Mouse (Mus musculus) c-Kit-negative CD71-positive TER-119-positive erythroid progenitor cells, embryonic 14.5 days (primary cell): ENCODE measurements around the gene Pkn1.

Source experiments
- DNase-seq: peaks from one replicate; pipeline ENCODE4 v3.0.0-alpha.2; 2013; ENCODE audit warnings: low read depth, low spot score

Pkn1 gene

DNA sequence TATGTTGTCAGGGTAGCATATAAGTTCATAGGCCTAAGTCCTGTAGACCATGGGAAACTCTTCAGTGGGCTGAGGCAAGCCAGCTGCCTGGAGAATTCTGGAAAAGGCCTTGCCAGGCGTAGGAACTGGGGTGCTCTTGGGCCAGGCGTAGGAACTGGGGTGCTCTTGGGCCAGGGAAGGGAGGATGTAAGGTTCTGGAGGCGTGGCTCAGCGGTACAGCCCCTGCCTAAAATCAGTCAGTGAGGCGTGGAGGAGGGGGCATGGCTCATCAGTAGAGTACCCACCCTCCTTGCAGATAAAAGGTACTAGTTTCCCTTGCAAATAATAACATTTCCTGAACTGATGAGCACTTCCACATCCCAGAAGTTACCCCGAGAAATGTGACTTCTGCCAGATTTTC, 44.3 kb downstream of the Pkn1 start:
- DNase-seq: no peak

DNA sequence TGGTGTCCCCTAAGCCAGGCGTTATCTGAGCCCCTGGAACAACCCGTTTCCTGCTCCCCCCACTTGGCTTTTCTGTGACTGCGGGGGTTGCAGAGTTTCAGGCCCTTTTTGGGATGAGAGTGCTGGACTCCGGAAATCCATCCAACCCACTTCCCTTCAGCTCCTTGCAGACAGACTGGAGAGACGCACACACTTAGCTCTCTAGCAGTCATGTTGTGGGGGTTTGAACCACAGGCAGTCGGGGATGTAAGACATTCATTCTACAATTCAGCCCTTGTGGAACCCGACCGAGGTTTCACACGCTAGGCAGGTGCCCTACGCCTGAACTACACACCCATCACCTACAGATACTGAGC, 45.3 kb downstream of the Pkn1 start:
- no peak for DNase-seq

DNA sequence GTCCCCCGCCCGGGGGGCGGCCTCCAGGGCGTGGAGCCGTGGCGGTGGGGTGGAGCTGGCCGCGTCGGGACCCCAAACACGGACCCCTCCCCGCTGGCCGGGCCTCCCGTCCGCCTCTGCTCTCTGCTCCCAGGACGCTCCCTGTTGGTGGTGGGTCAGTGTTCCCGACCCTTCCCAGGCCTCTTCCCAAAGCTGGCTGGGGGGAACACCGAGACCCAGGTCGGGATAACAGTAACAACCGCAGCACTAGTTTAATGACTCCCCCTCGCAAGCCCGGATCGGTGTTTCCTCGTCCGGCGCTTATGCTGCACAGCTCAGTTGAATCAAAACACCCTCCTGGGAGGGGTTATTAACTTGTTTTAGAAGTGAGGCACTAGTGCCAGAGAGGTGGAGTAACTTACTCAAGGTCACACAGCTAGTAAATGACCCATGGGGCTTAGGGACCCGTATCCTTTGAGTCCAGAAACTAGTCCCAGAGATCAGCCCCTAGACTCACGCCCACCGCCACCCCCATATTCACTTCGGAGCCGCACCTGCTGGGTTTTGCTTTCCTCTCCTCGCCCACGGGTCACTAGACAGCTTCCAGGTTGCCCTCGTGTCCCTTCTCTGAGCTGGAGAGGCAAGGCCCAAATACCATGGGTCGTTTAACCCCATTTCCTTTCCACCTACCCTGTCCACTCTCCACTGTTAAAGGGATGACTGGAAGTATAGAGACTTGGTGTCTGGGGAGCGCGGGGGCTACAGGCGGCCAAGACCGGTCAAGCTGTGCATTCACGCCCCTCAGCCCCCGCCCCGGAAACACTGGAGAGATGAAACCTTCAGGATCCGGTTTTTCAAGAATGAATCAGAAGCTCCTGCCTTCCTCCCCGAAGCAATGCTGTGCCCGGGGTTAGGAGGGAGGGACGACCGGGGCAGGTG, 46.0 kb downstream of the Pkn1 start:
- DNase-seq: peak; percentile 27

DNA sequence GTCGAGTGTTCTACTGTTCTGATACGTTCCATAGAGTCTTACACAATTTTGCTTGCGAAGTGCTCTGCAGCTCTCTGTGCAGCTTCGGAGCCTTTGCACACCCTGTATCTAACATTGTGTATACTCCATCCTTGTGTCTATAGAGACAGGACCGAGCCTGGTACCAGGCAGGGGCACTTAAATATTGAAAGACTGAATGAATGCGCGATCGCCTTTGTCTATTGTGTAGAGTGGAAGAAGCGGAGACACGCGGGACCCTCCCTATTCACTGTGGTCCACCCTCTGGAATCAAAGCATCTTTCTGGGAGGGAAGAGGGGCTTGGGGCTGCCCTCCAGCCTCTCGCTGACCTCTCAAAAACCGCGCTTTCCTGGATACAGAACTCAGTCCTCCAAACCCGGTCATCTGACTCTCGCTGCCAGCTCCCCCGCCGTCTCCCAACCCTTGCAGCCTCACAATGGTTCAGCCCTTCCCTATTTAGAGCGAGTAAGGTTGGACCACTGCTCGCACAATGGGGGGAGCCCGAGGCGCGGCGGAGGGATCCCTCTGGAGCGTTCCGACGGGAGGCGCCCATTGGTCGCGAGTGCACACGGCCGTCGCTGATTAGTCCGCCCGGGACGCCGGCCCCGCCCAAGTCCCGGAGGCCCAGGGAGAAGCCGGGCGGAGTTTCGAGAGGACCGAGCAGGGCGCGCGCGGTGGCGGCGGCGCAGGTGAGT, 46.8 kb downstream of the Pkn1 start, which contains the start of gene Gipc1:
Gipc1 (plus strand) TSS at position 648 of the 714 bp plus-strand sequence.
- peak; percentile 93 for DNase-seq

DNA sequence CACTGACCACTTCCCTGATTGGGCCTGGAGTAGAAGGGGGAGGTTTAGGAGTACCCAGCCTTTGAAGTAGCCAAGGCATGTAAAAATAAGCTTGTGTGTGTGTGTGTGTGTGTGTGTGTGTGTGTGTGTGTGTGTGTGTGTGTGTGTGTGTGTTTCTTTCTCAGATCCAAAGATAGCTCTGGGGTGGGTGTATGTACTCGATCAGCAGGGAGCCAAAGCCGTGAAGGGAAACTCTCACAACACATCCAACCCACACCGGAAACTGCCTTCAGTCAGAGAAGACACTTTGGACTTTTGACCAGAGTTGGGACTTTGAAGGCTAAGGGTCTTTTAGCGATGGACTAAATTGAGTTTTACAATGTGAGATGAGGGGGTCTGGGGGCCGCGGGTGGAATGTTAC, 49.3 kb downstream of the Pkn1 start:
- DNase-seq: no peak

DNA sequence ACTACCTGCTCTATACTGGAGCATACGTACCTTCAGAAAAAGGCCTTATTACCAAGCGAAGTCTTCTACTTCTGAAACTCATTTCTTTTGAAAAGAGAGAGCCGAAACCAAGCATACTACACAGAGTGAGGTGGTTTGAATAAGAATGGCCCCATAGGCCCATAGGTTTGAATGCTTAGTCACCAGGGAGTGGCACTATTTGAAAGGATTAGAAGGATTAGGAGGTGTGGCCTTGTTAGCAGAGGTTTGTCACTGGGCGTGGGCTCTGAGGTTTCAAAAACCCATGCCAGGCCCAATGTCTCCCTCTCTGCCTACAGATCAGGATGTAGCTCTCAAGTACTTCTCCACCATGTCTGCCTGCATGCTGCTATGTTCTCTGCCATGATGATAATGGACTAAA, 50.9 kb downstream of the Pkn1 start:
- DNase-seq: no peak

DNA sequence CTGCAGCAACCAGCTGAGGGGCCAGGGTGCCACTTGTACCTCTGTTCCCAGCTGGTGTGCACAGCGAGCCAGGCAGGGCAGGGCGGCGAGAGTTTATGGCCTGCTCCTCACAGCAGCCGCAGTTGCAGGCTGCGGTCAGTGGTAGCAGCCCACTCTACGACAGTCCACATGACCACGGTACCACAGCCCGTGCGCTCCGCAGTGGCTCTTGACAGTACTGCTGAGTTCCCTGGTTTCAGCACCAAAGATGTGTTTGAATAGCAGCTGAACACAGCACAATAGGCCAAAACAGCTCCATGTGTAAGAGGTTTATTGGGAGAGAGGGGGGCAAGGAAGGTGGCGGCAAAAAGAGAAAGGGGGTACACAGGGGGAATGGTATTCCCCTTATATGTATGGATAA, 51.5 kb downstream of the Pkn1 start:
- no peak for DNase-seq

DNA sequence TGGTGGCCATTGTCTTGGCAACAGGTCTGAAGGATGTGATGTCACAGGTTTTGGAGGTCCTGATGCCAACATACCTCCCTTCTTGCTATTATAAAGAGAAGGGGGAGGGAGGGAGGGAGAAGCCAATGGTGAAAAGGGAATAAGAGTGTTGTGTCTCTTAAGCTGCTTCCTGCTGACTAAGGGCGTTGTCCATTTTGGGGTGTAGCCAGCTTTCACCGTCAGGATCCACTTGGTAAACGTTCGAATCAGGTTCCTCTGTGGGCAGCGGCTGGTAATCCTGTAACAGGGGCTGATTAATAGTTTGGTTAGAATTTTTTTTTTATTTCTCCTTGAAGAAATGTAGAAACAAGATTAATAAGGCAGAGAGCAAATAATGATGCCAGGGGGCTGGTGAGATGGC, 59.3 kb downstream of the Pkn1 start:
- DNase-seq: no peak

DNA sequence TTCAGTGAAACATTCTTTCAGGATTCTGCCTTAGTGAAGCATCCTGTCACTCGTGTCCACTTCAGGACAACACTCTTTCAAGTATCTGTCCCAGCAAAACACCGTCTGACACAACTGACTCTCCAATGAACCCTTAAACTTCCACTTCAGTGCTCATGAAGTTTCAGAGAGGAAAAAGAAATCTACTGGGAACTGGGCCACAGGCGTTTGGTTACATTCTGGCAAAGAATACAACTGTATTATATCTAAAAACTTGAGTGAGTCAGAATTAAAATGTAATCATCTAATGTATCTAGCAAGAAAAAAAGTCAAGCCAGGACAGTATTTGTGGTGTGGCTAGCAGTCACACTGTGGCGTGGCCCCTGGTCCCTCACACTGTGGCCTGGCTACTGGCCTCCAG, 60.1 kb downstream of the Pkn1 start:
- no peak for DNase-seq

DNA sequence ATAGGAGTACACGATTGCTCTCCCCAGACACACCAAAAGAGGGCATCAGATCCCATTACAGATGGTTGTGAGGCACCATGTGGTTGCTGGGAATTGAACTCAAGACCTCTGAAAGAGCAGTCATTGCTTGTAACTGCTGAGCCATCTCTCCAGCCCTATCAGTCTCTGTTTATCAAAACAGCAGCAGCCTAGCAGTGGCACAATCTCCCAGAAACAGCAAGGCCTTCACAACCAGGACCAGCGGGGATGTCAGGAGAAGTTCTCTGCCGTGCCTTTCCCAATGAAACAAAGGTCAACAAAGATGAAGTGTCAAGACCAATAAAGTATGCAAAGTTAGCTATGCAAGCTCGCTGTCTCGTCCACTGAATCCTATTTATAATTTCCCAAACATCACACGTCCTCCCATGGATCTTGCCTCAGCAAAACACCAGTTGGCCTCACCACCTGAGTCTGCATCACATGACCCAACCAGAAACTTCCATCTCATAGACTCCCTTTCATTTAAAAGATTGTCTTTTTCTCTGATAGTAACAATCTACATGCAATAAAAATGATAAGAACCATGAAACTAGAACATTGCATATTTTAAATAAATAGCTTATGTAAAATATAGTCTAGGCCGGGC, 66.8 kb downstream of the Pkn1 start:
- no peak for DNase-seq

DNA sequence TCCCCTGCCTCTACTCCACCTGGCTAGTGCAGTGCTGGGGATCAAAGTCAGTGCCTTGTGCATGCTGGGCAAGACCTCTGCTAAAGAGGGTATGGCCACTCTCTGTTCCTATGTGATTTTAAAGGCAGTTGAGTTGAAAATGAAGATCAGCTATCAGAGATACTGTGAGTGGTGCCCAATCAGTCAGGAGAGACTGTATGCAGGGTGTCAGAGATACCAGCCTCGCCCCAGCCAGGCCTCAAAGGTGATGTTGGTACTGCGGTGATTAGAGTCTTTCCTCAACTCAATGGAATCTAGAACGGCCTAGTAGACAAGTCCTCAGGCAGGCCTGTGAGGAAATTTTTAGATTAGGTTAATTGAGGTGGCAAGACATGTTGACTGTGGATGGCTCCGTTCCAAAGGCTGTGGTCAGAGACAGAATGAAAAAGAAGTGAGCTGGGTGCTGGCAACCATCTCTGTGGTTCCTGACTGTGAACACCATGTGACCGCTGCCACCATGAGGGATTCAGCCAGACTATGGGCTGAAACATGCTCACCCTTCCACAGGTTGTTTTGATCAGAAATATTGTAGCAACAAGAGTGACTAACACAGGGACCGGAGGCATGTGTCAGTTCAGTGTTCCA, 73.2 kb downstream of the Pkn1 start:
- no peak for DNase-seq

DNA sequence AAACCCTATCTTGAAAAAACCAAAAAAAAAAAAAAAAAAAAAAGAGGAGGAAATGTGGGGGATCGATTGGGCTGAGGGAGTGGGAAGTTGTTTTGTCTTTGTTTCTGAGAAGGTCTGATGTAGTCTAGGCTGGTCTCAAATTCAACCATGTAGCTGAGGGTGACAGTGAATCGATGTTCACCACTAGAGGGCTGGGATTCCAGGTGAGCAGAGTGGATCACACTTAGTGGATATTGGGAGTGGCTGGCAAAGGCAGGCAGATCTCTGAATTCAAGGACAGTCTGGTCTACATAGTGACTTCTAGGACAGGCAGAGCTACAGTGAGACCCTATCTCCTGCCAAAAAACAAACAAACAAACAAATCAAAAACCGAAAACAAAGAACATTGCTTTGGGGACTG, 74.2 kb downstream of the Pkn1 start:
- no peak for DNase-seq

DNA sequence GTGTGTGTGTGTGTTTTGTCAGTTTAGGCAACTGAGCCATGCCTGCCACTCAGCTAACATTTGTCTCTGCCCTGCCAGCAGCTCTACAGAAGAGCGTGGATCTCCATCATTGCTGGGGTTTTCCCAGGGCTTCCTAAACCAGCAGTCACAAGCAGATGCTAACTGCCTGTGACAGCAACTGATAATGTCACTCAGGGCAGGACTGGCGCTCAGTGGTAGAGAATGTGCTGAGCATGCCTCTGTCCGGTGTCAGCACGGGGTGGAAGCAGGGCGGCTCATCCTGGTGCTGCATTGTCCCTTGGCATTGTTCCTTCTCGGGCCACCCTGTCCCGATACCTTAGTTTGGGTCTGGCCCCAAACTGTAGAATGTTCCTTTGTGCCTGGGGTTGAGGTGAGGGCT, 75.4 kb downstream of the Pkn1 start:
- DNase-seq: no peak

DNA sequence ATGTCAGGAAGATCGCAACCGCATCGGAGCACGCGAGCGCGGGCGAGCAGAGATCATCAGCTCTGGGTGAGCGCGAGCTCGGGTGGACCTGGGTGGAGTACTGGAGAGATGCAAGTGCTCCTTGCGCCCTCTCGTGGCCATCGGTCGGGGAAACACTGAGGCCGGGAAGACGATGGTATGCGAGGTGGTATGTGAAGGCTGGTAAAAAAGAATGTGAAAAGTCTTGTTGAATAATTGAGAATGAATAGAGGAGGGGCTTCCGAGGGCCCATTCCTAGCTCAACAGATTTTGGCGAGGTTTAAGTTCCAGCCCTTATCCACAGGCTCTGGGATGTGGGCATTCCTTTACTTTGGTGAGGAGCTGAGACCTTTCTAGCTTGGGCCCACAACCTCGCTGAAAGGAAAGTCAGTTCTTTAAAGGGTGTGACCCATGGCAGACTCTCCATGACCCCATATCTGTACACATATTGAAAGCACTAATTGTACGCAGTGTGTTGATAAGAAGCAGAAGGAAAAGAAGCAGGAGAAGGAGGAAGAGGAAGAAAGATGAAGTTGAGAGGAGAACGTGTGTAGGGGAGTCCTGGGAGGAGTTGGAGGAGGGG, 76.5 kb downstream of the Pkn1 start:
- DNase-seq: peak; percentile 86

DNA sequence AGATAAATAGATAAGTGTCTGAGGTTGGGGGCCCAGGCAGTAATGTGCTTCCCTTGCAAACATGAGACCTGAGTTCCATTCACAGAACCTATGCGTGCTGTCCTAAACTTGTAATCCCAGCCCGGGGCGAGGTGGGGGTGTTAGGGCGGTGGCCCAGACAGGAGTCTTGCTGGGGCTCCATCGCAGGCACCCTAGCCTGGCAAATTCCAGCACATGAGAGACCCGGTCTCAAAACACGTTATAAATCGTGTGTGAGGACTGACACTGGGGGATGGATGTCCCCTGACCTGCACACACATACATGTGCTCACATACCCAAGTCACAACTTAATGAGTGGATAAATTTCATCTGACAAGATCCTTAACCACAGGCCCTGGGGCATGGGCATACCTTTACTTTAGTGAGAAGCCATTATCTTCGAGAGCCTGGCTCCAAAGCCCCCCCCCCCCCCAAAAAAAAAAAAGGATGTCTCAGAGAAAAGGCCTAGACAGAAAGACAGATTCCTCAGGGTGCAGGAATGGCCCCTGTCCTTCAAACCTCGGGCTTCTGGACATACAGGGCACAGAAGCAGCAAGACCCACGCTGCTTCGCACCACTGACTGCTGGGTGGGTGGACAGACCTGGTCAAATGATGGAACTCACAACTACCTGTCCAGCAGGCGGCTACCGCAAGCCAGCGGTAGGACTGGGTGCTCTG, 77.1 kb downstream of the Pkn1 start:
- no peak for DNase-seq

DNA sequence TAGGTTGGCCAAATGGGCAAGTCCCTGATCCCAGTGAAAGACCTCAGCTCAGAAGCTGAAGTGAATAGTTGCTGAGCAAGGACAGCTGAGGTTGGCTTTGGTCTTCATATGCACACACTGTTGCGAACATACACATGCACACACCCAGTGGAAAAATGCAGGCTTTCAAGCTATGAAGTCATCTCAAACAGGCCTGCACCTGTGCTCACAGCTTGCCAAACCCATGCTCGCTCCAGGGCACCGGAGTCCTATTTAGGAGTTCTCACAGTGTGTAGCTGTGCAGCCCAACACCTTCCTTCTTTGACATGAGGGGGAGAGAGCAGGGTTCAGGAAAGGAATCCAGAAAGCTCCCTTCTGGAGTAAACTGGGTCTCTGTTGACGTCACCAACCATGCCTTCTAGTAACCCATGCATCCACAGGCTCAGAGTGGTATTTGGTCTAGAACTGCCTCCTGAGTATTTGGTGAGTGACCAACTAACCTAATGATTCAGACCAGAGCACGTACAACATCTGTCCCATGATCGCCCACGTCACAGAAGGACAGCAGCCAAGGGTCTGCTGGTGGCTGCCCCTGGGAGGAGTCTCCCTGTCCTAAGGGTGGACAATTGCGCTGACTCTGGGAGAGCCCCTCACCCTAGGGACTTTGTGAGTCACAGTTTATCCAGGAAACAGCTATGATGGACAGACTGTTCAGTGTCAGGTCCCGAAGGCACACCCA, 79.3 kb downstream of the Pkn1 start:
- no peak for DNase-seq

DNA sequence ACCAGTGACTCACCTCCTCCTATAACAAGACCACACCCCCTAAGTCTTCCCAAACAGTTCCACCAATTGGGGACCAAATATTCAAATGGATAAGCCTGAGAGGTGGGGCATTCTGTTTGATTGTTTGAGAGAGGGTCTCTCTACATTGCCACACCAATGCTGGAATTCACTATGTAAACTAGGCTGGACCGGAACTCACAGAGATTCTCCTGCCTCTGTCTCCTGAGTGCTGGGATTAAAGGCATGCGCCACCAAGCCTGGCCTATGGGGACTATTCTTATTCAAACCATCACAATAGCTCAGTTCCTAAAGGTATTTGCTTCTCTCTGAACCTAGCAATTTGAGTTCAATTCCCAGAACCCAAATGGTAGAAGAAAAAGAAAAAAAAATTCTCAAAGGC, 80.4 kb downstream of the Pkn1 start:
- DNase-seq: no peak

DNA sequence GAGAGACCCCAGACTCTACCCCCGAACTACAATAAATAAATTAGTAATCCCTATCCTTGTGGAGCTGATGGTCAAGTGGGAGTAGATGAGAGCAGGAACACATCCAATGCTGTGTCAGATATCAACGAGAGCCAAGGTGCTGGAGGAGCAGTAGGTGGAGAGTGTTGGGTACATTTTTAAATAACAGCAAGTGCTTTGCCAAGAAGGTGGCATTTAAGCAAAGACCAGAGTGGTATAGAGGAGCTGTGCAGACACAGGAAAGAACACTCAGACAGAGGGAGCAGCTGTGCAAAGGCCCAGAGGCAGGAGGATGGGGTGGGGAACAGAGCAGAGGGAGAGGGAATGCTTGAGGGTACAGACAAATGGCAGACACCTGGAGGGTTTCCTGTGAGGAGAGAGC, 81.9 kb downstream of the Pkn1 start:
- DNase-seq: no peak

DNA sequence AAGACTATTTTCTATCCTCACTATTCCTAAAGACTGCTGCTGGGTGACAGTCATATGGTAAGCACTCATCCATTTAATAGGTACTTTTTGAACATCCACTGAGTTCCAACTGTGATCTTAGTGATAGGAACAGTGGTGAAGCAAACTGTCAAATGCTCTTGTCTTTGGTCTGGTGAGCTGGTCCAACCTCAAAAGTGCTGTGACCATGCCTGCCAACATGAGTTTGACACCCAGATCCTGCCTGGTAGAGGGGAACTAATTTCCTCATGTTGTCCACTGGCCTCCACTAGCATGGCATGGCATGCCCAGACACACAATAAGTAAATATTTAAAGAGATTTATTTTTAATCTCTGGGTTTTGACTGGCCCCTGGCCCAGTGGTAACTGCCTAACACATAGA, 82.4 kb downstream of the Pkn1 start:
- no peak for DNase-seq
